ENCODE assay signal across 27 mouse cellular contexts in the genomic region with DNA sequence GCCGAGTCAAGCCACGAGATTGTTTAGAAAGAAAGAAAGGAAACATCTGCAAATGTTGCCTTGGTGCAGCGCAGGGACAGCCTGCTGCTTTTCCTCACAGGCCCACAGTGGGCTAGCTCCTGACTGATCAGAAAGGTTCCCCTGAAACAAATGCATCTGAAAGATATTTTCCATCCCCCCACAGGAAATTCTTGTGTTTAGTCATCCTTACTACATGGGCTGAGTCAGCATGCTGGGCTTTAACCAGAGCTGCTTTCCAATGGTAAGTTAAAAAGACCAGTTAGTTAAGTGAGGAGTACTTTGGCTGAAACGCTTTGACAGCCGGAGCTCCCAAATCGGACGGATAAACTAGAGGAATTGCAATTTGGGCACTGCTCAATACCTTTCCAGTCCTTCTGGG.
DNase-seq lines count a peak whose midpoint lies in the region; ATAC-seq lines count a peak whose summit lies in the region.
"Had no signal": no experiment of that assay in that cellular context is flagged by ENCODE, and none has a peak within 500 bp of the region (broad histone marks: within the 10 kb centered on the region; RNA-seq: fewer than 3 reads in every experiment).

No protein-coding gene starts in this region.

- no peaks in the 10 kb centered on the region for H3K27me3 ChIP-seq in hindbrain, embryonic 12.5 days
- H3K27me3 ChIP-seq: heart, embryonic 12.5 days; hindbrain, embryonic 15.5 days; liver, embryonic 15.5 days; lung, embryonic 15.5 days; neural tube, embryonic 12.5 days had no signal

- H3K4me1 ChIP-seq in hindbrain, embryonic 12.5 days = no peaks in the 10 kb centered on the region
- H3K4me1 ChIP-seq: forebrain, embryonic 10.5 days; heart, embryonic 12.5 days; hindbrain, embryonic 15.5 days; liver, embryonic 15.5 days; neural tube, embryonic 12.5 days had no signal

- intact Hi-C loops in heart, postnatal 10 days (cut with DNase I) = loop anchor here (5.0 kb wide), 2 partner anchors 53 to 112 kb away; no protein-coding TSS in a partner anchor

- WGBS in hindbrain, embryonic 12.5 days = 71% methylated on average over 7 of the region's 7 CpGs

- H3K27ac ChIP-seq in hindbrain, embryonic 12.5 days = no peak overlapping the region
- H3K27ac ChIP-seq: forebrain, embryonic 10.5 days; hindbrain, embryonic 15.5 days; left cerebral cortex, adult 2 months; liver, embryonic 15.5 days; lung, embryonic 15.5 days; neural tube, embryonic 12.5 days had no signal

- no peak overlapping the region for H3K9ac ChIP-seq in hindbrain, embryonic 12.5 days
- H3K9ac ChIP-seq: heart, embryonic 12.5 days; hindbrain, embryonic 15.5 days; liver, embryonic 15.5 days; lung, embryonic 15.5 days; neural tube, embryonic 12.5 days had no signal

- H3K36me3 ChIP-seq in hindbrain, embryonic 12.5 days = no peaks in the 10 kb centered on the region
- H3K36me3 ChIP-seq: forebrain, embryonic 10.5 days; G1E; heart, embryonic 12.5 days; hindbrain, embryonic 15.5 days; liver, embryonic 15.5 days; lung, embryonic 15.5 days; neural tube, embryonic 12.5 days had no signal

- H3K4me3 ChIP-seq in hindbrain, embryonic 12.5 days = no peak overlapping the region
- H3K4me3 ChIP-seq: forebrain, embryonic 10.5 days; heart, embryonic 12.5 days; hindbrain, embryonic 15.5 days; left cerebral cortex, adult 2 months; liver, embryonic 15.5 days; lung, embryonic 15.5 days; neural tube, embryonic 12.5 days had no signal

- no peak overlapping the region for H3K4me2 ChIP-seq in hindbrain, embryonic 12.5 days (replicated peaks)
- H3K4me2 ChIP-seq: heart, embryonic 12.5 days; hindbrain, embryonic 15.5 days; liver, embryonic 15.5 days; lung, embryonic 15.5 days; neural tube, embryonic 12.5 days had no signal

- DNase-seq in heart, adult 9 months (ENCODE audit: low spot score in 2 of 2) = peak; percentile 2 to 21
- DNase-seq in heart, postnatal 10 days = no peak
- DNase-seq in 416B (ENCODE audit: low read depth) (peak; percentile 74), NIH3T3 (ENCODE audit: low read depth) (peak; percentile 73)
- peak; percentile 43 for DNase-seq in yolk sac, embryonic 10.5 days (ENCODE audit: low spot score)
- no peak for DNase-seq in frontal cortex, postnatal 14 days (ENCODE audit: low spot score in 2 of 2)
- DNase-seq: adrenal gland, postnatal 14 days; cerebellum, adult 8-10 months; gastrocnemius, postnatal 36 days; kidney, adult 2 months; left cerebral cortex, postnatal 4 days; liver; lung, postnatal 4 days; midbrain, embryonic 14.5 days; right cerebral cortex, postnatal 25 days; spleen, adult 18-20 months; thymus, postnatal 14 days had no signal

- no peaks in the 10 kb centered on the region for H3K9me3 ChIP-seq in hindbrain, embryonic 12.5 days (replicated peaks)
- H3K9me3 ChIP-seq: forebrain, embryonic 10.5 days; G1E; heart, embryonic 12.5 days; hindbrain, embryonic 15.5 days; liver, embryonic 15.5 days; lung, embryonic 15.5 days; neural tube, embryonic 12.5 days had no signal

- ATAC-seq in hindbrain, embryonic 12.5 days (ENCODE audit: low FRiP score) = no peak
- ATAC-seq: forebrain, embryonic 16.5 days had no signal

Comparison
In these comparisons a context has a peak if more than half of its experiments do, and no peak if none do; other contexts are left out.
1. DNase-seq: peak in heart, adult 9 months (2 of 2), 416B (single experiment), NIH3T3 (single experiment) and yolk sac, embryonic 10.5 days (single experiment); none in heart, postnatal 10 days (0 of 2) and frontal cortex, postnatal 14 days (0 of 2).